ENCODE assay signal across 8 mouse cellular contexts in genomic region chr5:135009590-135010319, GRCm38 (mm10). TPM values are rescaled to one million over a fixed set of nuclear protein-coding genes. Genes with fewer than 3 reads are reported as not detected.
DNase-seq lines count a peak whose midpoint lies in the region; ATAC-seq and TF ChIP-seq lines count a peak whose summit lies in the region.

No protein-coding gene starts in this region.

- intact Hi-C loops in gastrocnemius, adult 2 months (cut with DNase I): loop anchor here (5.0 kb wide), 1 partner anchor 53 kb away; the partner anchor contains the start of genes Bud23 and Dnajc30
- intact Hi-C loops in left cerebral cortex, postnatal 10 days (cut with DNase I): loop anchor here (10.0 kb wide), 1 partner anchor 175 kb away; the partner anchor contains the start of gene Baz1b

- H3K27ac ChIP-seq in gastrocnemius, adult 2 months: peak overlapping the region; percentile 100

- TF ChIP-seq CTCF in gastrocnemius, adult 2 months (IDR thresholded peaks at IDR 0.05): no peak

- DNase-seq in gastrocnemius, adult 2 months: peak; percentile 92
- peak; percentile 44 for DNase-seq in hindlimb bud, embryonic 11.5 days (ENCODE audit: extremely low spot score, low read depth, low spot score)
- peak; percentile 80 to 91 for DNase-seq in left cerebral cortex, postnatal 10 days (ENCODE audit: extremely low spot score in 1 of 2, low spot score in 2 of 2)
- DNase-seq in right cerebral cortex, postnatal 10 days (ENCODE audit: low spot score in 2 of 2): peak; percentile 89 to 92
- DNase-seq in urinary bladder, postnatal 4 days (ENCODE audit: low spot score in 2 of 2): peak; percentile 81 to 85

- H3K4me3 ChIP-seq in gastrocnemius, adult 2 months: peak overlapping the region; percentile 71

- ATAC-seq in activated CD4-positive, CD25-positive, alpha-beta regulatory T cell, adult 4 months: peak; percentile 44
- ATAC-seq in common myeloid progenitor, adult 5-6 weeks (replicated peaks; ENCODE audit: low read depth, poor library complexity, severe bottlenecking): peak; percentile 48
- peak; percentile 42 for ATAC-seq in megakaryocyte progenitor cell, adult 5-6 weeks (replicated peaks; ENCODE audit: poor library complexity)

RNA-seq across cellular contexts. Expression of gene Abhd11, which starts 0.8 kb away (rescaled TPM):
- 10 to 100 TPM; 53.9 to 66.7 TPM for polyA plus RNA-seq in activated CD4-positive, CD25-positive, alpha-beta regulatory T cell, adult 4 months (2017; shearing (Covaris generic))
- total RNA-seq in common myeloid progenitor, adult 5-6 weeks (2017): 37.5 and 40.1 TPM in 2 replicates
- total RNA-seq in gastrocnemius, adult 2 months (2021): 10 to 100 TPM; 45.5 to 56.8 TPM
- total RNA-seq in left cerebral cortex, postnatal 10 days (2021): 10 to 100 TPM; 49.8 to 52.5 TPM
- 133 and 142 TPM in 2 replicates for total RNA-seq in megakaryocyte progenitor cell, adult 5-6 weeks (2015)
- 59.3 and 65.3 TPM in 2 replicates for total RNA-seq in megakaryocyte progenitor cell, adult 5-6 weeks (2017)

RNA-seq across cellular contexts. Expression of gene Stx1a, which starts 13.5 kb away (rescaled TPM):
- polyA plus RNA-seq in activated CD4-positive, CD25-positive, alpha-beta regulatory T cell, adult 4 months (2017; shearing (Covaris generic)): 10 to 100 TPM; 15.1 to 15.2 TPM
- 0.27 TPM in 1 of 2 replicates, not detected in the other for total RNA-seq in common myeloid progenitor, adult 5-6 weeks (2017)
- 1 to 10 TPM in 1 of 2 experiments, under 1 TPM in 1; 0.64 to 1.3 TPM for total RNA-seq in gastrocnemius, adult 2 months (2021)
- 100 to 1,000 TPM; 367 to 390 TPM for total RNA-seq in left cerebral cortex, postnatal 10 days (2021)
- total RNA-seq in megakaryocyte progenitor cell, adult 5-6 weeks (2015): 0.39 and 1.2 TPM in 2 replicates
- 0.04 and 0.44 TPM in 2 replicates for total RNA-seq in megakaryocyte progenitor cell, adult 5-6 weeks (2017)

RNA-seq across cellular contexts. Expression of gene Cldn3, which starts 23.7 kb away (rescaled TPM):
- polyA plus RNA-seq in activated CD4-positive, CD25-positive, alpha-beta regulatory T cell, adult 4 months (2017; shearing (Covaris generic)): not detected
- total RNA-seq in common myeloid progenitor, adult 5-6 weeks (2017): not detected in 2 replicates
- total RNA-seq in gastrocnemius, adult 2 months (2021): not detected
- 1 to 10 TPM; 1.0 to 2.3 TPM for total RNA-seq in left cerebral cortex, postnatal 10 days (2021)
- not detected in 2 replicates for total RNA-seq in megakaryocyte progenitor cell, adult 5-6 weeks (2015)
- total RNA-seq in megakaryocyte progenitor cell, adult 5-6 weeks (2017): not detected in 2 replicates

RNA-seq across cellular contexts. Expression of gene Dnajc30, which starts 54.2 kb away (rescaled TPM):
- 10 to 100 TPM; 27.4 to 30.4 TPM for polyA plus RNA-seq in activated CD4-positive, CD25-positive, alpha-beta regulatory T cell, adult 4 months (2017; shearing (Covaris generic))
- 3.9 and 10.9 TPM in 2 replicates for total RNA-seq in common myeloid progenitor, adult 5-6 weeks (2017)
- total RNA-seq in gastrocnemius, adult 2 months (2021): 10 to 100 TPM; 25.0 to 30.2 TPM
- total RNA-seq in left cerebral cortex, postnatal 10 days (2021): 10 to 100 TPM; 37.5 to 38.1 TPM
- 18.0 and 18.6 TPM in 2 replicates for total RNA-seq in megakaryocyte progenitor cell, adult 5-6 weeks (2015)
- total RNA-seq in megakaryocyte progenitor cell, adult 5-6 weeks (2017): 7.4 and 8.9 TPM in 2 replicates

RNA-seq across cellular contexts. Expression of gene Bud23, which starts 55.0 kb away (rescaled TPM):
- polyA plus RNA-seq in activated CD4-positive, CD25-positive, alpha-beta regulatory T cell, adult 4 months (2017; shearing (Covaris generic)): 10 to 100 TPM; 60.3 to 84.8 TPM
- 46.5 and 71.2 TPM in 2 replicates for total RNA-seq in common myeloid progenitor, adult 5-6 weeks (2017)
- total RNA-seq in gastrocnemius, adult 2 months (2021): 10 to 100 TPM; 25.8 to 26.2 TPM
- total RNA-seq in left cerebral cortex, postnatal 10 days (2021): 10 to 100 TPM; 39.7 to 50.1 TPM
- total RNA-seq in megakaryocyte progenitor cell, adult 5-6 weeks (2015): 60.7 and 61.7 TPM in 2 replicates
- total RNA-seq in megakaryocyte progenitor cell, adult 5-6 weeks (2017): 55.7 and 78.6 TPM in 2 replicates

Comparison
In these comparisons a context has a peak if more than half of its experiments do, and no peak if none do; other contexts are left out.
1. Peak in every context shown above with its lines: DNase-seq, ATAC-seq, H3K4me3 ChIP-seq and H3K27ac ChIP-seq.
2. RNA of gene Stx1a, which starts 13.5 kb away (total RNA-seq): 367 to 390 TPM in left cerebral cortex, postnatal 10 days; 0.64 to 1.3 TPM in gastrocnemius, adult 2 months, 0.04 to 1.2 TPM in megakaryocyte progenitor cell, adult 5-6 weeks and 0.27 TPM in common myeloid progenitor, adult 5-6 weeks; every median in the first group is over 100 times any median in the second.